Mouse (Mus musculus) layer of hippocampus, adult 9-10 months (tissue): ENCODE results near the gene Plin2.

Source experiments
- DNase-seq: peaks from one replicate; pipeline ENCODE4 v3.0.0; 2022; ENCODE audit warnings: low spot score

The Plin2 gene

GRCm38 (mm10) chr4:86669780-86670201, at the start of gene Plin2:
Gene Plin2, minus strand, starts transcription at chr4:86670060.
- DNase-seq, result no peak

- DNase-seq, result no peak
These were observed 49.2 kb upstream of the Plin2 start for GRCm38 (mm10) chr4:86718878-86719577.

DNA sequence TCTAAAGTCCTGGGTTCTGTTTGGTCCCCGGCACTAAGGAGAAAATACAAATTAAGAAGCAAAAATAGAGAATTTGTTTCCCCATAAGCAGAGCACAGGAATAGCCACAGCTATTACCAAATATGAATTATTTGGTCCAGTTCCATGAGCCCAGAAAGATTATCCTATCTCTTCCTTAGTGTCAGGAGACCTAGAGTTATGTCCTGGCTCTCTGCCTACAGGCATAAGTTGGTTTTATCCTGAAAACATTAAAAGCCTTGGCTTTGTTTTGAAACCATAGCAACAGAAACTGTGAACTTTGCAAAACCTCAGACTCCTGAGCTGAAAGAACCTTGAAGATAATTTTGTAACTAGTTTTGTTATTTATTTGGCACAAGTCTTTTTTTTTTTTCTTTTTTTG, 47.3 kb upstream of the Plin2 start:
- no peak for DNase-seq

- DNase-seq, result no peak
These were observed 45.5 kb upstream of the Plin2 start for GRCm38 (mm10) chr4:86715341-86715740.

DNA sequence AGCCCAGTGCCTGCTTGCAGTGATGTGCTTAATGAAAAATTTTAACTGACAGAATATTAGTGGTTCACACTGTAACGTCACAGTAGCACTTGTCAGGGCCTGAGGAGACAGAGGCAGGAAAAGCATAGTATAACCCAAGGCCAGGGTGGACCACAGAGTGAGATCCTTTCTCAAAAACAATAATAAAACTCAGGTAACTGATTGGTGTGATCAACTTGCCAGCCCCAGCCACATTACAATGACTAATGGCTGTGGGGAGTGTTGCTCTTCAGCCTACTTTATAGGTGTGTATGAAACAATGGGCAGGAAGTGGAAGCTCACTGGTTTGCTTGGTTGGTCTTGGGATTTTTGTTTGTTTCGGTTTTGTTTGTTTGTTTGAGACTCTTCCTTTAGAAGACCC, 43.7 kb upstream of the Plin2 start:
- DNase-seq, result no peak

DNA sequence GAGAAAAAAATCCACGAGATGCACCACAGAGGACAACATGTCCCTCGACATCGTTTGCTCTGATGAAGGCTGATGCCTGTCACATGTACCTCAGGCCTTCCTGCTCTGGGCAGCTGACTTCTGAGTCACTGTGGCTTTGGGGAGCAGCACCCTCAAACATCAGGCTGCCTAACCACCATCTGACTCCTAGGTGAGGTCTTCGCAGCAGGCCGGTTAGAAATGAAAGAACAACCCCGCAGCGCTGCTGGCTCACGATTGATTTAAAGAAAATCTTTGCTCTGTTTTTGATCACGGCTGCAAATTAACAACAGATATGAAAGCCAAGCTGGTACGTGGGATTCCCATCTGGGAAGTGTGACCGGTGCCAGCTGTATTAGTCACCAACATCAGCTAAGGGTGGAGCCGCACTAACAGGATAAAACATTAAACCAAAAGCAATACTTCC, 42.9 kb upstream of the Plin2 start:
- peak; percentile 75 for DNase-seq

- no peak for DNase-seq
These were observed 40.9 kb upstream of the Plin2 start for GRCm38 (mm10) chr4:86710666-86711215.

DNA sequence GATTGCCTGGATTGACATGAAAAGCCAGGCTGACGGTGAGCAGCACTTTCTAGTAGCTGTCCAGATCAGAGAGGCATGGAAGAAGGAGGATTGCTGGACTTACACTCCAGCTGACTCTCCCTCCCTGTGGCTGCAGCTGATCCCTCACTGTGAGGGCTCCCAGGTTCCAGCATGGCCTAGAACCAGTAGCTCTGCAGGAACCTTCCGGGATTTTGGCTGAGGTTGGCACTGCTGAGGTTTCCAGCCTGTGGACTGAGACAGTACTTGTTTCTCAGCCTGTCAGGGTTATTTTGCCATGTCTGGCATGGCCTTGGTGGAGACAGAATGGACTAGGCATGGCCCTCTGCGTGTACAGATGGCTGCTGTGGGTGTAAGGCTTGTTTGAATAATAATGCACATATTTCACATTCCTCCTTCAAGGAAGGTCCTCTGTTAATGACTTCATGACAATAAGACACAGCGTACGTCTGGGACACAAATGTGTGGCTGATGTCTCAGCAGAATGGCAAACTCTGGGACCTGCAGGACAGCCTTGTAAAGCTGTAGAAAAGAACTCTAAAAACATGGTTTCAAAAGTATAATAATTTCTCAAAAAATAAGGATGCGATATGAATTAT, 40.3 kb upstream of the Plin2 start:
- DNase-seq, result no peak

GRCm38 (mm10) chr4:86708801-86709200, 38.9 kb upstream of the Plin2 start:
- DNase-seq, result no peak

- no peak for DNase-seq
These were observed 29.5 kb upstream of the Plin2 start for GRCm38 (mm10) chr4:86699161-86699865.

DNA sequence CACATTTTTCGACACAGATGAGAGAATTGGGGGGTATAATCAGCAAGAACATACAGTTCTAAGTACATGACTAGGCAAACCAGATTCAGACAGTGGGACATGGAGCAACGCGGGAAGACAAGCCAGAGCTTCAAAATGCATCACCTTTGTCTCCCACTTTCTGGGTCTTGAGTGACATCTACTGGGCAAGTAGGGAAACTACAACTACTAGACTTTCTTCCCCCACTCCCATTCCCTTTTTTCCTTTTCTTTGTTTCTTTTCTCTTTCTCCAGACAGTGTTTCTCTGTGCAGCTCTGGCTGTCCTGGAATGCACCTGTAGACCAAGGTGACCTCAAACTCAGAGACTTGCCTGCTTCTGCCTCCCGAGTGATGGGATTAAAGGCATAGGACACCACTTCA, 27.0 kb upstream of the Plin2 start:
- no peak for DNase-seq

DNA sequence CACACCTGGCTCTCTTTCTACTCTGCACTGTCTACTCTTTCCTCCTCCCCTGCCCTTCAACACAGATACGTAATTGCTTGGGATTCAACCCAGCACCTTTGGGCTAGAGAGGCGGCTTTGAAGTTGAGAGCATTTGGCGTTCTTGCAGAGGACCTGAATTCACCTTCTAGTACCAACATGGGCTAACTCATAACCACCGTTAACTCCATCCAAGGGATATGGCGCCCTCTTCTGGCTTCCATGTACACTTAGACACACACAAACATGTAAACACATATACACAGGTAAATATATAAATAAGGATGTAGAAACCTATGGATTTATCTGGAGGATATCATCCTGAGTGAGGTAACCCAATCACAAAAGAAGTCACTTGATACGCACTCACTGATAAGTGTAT, 25.2 kb upstream of the Plin2 start:
- no peak for DNase-seq

GRCm38 (mm10) chr4:86692931-86693330, 23.1 kb upstream of the Plin2 start:
- no peak for DNase-seq

GRCm38 (mm10) chr4:86691290-86691689, 21.4 kb upstream of the Plin2 start:
- DNase-seq, result no peak

DNA sequence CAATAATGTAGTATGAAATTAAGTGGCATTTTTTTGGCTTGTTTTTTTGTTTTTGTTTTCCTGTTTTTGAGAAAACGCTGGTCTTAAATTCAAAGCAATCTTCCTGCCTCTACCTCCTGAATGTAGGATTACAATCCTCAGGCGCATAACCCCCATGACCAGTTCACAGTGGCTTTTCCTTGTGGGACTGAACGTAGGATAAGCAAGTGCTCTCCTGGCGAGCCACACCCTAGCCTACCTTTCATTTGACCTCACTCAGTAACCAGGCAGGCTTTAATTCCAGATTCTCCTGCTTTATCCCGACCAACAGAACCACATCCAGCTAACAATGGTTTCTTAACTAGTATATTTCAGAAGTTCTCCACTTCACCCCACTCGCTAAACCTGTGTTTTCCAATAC, 20.9 kb upstream of the Plin2 start:
- no peak for DNase-seq

GRCm38 (mm10) chr4:86690194-86690593, 20.3 kb upstream of the Plin2 start:
- no peak for DNase-seq

- no peak for DNase-seq
These were observed 19.3 kb upstream of the Plin2 start for GRCm38 (mm10) chr4:86689056-86689735.

GRCm38 (mm10) chr4:86686564-86686963, 16.7 kb upstream of the Plin2 start:
- DNase-seq, result no peak

- DNase-seq, result no peak
These were observed 16.1 kb upstream of the Plin2 start for GRCm38 (mm10) chr4:86686009-86686366.

DNA sequence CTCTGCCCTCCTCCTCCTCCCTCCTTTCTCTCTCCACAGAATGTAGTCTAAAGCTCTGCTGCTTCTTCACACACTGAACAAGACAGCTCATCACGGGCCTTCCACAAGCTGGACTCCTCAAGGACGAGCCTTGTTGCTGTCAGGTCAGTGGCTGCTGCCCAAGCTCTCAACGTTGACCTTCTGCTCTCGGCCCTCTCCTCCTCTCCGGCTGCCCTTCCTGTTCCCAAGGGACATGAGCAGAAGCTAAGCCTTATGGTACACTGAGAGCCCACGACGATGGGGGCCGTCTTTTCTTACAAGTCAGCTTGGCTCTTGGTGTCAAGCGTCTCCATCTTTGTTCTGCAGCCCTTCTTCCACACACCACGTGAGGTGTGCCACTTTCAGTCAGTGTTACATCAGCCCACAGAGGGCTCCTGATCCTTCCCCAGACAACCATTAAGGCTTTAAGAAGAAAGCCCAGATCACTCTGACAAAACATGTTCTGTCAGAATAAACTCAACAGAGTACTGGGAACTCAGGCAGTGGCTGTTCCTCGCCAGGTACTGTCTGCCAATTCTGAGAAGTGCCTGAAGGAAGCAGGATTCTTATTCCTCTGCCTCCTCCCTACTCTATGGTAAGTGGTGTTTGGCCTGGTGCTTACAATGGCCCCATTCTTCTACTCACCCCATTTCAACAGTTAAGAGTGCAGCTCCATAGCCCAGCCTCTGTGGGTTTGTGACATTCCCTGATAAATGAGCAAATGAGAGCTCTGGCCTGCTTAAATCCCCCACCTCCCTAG, 15.6 kb upstream of the Plin2 start:
- DNase-seq, result no peak

DNA sequence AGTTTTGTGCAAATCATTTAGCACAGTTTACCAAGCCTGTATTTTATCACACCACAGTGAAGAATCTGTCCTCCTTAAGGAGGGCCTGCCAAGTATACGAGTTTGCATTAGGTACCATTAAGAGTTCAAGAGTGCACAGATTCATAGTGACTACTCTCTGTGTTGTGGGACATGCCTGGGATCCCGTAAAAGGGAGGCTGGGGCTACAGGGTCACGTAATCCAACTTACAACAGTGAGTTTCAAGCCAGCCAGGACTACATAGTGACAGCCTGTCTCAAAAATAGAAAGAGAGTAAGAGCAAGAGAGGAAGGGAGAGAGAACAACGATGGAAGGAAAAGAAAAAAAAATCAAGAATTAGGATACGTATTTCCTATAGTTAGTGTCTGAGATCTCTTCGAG, 14.9 kb upstream of the Plin2 start:
- DNase-seq, result no peak

- no peak for DNase-seq
These were observed 13.9 kb upstream of the Plin2 start for GRCm38 (mm10) chr4:86683746-86684145.
